Mouse (Mus musculus) neural tube, embryonic 10.5 days (tissue): Measurements from ENCODE around the gene Camta1.

ENCODE experiments used
- DNase-seq: peaks from one replicate; pipeline ENCODE4 v3.0.0-alpha.2; 2017; ENCODE audit warnings: low spot score; ENCODE audit errors: extremely low spot score

Gene Camta1

DNA sequence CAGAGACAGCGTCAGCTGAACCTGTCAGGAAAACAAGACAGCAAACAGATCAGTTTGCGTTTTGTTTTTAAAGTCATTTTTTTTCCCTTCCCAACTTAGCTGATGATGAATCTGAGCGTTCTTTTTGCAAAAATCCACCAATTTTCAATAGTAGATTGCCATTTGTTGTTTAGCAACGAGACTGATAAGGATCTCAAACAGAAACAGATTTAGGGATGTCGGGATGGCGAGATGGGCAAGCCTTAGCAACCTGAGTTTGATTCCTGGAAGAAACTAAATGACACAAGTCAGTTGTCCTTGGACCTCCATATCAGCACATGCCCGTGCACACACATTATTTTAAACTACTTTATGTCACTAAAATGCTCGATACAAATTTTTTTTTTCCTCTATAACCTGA is 989.0 kb downstream of the Camta1 start:
- DNase-seq = no peak

DNA sequence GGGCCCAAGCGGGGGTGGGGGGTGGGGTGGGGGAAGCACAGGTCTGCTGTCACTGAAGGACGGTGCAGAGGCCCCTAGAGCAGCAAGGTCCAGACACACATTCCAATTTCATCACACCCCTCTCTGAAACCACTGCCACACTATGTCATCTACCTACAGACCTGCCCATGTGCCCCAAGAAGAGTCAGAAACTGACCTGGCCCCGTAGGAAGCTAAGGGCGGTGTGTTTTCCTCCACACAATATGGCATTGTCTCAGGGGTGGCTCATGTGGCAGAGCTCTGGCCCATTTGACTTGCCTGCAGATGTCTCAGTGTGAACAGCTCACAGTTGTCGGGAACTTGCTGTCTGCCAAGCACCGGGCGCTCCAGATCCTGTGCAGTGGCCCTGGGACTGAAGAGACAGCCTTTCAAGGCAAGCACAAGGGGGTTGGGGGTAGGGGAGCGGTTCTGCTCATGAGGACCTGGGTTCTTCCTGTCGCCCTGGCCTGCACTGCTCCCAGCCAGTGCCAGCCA is 989.5 kb downstream of the Camta1 start:
- no peak for DNase-seq

- DNase-seq = peak; percentile 29
Observed at GRCm38 (mm10) chr4:150871392-150872138, 990.1 kb downstream of the Camta1 start.

- no peak for DNase-seq
Observed at GRCm38 (mm10) chr4:150870963-150871391, 990.7 kb downstream of the Camta1 start.

DNA sequence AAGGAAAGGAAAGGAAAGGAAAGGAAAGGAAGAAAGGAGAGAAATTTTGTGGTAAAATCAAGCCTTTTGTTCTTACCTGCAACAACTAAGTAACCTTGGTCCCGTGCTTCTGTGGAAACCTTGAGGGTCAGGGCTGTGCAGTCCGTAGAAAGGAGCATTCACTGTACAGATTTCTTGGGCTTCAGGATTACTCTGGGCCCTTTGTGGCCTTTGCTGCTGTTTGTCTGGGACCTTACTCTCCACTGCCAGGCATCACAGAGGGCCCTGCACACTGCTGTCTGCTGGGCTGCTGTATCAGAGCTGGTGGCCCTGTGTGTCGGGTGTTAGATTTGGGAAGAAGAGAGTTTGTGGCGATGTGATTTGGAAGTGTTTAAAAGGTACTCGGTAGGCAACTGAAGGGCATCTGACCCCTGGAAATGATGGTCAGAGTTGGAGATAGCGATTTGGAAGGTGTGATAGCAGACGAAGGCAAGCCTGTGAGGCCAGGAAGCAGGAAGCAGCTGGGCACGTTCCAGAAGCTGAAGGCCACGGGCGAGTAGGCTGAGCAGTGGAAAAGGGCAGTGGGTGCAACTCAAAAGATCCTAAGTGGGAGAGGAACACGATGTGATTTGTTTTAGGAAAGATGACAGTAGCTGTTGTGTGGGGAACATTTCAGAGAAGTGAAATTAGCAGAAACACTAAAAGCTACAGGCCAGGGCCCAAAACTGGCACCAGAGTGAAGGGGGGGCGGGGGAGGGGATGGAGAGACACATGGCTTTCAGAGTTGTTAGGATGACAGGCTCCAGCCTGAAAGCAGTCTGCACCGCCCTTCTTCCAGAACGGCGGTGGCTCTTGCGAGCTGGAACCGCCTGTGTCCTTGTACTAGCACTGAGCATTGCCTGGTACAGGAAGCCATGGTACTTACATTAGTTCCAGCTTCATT is 992.1 kb downstream of the Camta1 start:
- DNase-seq = no peak

GRCm38 (mm10) chr4:150868859-150869258 is 992.8 kb downstream of the Camta1 start:
- DNase-seq = no peak

DNA sequence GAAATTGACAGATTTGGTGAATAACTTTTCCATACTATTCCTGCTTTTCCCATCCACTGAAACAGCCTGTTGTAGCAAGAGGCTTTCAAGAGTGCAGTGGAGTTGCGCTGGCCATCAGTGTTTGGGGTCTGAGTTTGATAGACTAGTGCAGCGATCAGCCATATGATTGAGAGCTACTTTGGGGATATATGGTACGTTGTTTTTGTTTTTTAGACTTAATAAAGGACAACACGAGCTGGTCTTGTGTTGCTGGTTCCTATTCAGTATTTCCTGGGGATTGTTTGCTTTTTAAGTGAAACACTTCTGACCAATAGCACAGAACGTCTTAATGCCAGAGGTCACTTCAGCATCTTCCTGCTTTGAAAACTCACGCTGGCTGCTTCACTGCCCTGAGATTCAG is 993.5 kb downstream of the Camta1 start:
- DNase-seq = no peak
